Mouse (Mus musculus): ENCODE data around the gene Slc2a1. TPM values are rescaled to one million over a fixed set of nuclear protein-coding genes. Genes with fewer than 3 reads are reported as not detected.
A peak's percentile ranks its signal among the peaks of the same experiment; 100 is the strongest.

The Slc2a1 gene
- total and polyA plus RNA-seq, 3 experiments = 33.4 to 64.9 (median 46.2) TPM

DNA sequence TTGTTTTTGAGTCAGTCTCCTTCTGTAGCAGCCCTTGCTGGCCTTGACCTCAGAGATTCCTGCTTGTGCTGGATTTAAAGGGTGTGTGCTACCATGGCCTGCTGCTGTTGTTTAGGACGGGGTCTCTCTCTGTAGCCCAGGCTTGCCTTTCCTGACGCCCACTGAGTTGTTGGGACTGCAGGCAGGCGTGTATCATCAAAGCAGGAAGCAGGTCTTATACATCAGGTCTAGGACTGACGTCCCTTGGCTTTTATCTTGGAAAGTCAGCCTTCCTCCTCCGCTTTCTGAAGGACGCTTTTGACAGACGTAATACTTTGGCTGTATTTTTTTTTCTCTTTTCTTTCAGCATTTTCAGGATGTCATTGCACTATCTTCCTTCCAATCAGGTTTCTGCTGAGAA, 57.4 kb downstream of the Slc2a1 start:
- H3K27ac ChIP-seq (ENCODE audit: insufficient read depth, low read depth) = no peak overlapping the region
- peaks cover 15 to 28% of the 10 kb centered on the region in 2 experiments for H3K36me3 ChIP-seq (replicated peaks in 1 of 2; ENCODE audit: control insufficient read depth in 1 of 2, insufficient read depth in 1 of 2, low read length in 1 of 2)
- no peaks in the 10 kb centered on the region for H3K27me3 ChIP-seq (replicated peaks)
- H3K9ac ChIP-seq (ENCODE audit: insufficient read depth, low read depth) = no peak overlapping the region
- H3K4me1 ChIP-seq (ENCODE audit: control insufficient read depth in 1 of 2, insufficient read depth in 2 of 2) = no peaks in the 10 kb centered on the region
- no peaks in the 10 kb centered on the region for H3K9me3 ChIP-seq (replicated peaks; ENCODE audit: low read length)
- H3K79me2 ChIP-seq (replicated peaks; ENCODE audit: control insufficient read depth, extremely low read depth, insufficient read depth, poor library complexity, severe bottlenecking) = no peaks in the 10 kb centered on the region
- dilution Hi-C loops (cut with MboI; ENCODE audit: extremely low pct_ligation_motif_present, extremely low pct_unique_long_range_greater_than_20kb, low sequenced_read_pairs) = no loop called here
- TF ChIP-seq IRF4 (IDR thresholded peaks at IDR 0.05; ENCODE audit: low read depth, low read length) (no peak), MEF2A (IDR thresholded peaks at IDR 0.05; ENCODE audit: borderline replicate concordance, low read depth, low read length) (no peak), SMC3 (IDR thresholded peaks at IDR 0.05; ENCODE audit: low read depth, low read length) (no peak), TBP (conservative IDR thresholded peaks at IDR 0.05; ENCODE audit: low read depth, low read length) (no peak), CHD1 (IDR thresholded peaks at IDR 0.05; ENCODE audit: low read depth, low read length) (no peak), POLR2A (IDR thresholded peaks at IDR 0.05; ENCODE audit: low read depth, low read length) (no peak), NELFE (IDR thresholded peaks at IDR 0.05; ENCODE audit: low read depth, low read length) (no peak), MYC (IDR thresholded peaks at IDR 0.05; ENCODE audit: low read depth, low read length) (no peak), PAX5 (IDR thresholded peaks at IDR 0.05; ENCODE audit: low read length) (no peak), SIN3A (IDR thresholded peaks at IDR 0.05; ENCODE audit: low read length) (no peak), USF2 (conservative IDR thresholded peaks at IDR 0.05; ENCODE audit: low read depth, low read length) (no peak), EP300 (IDR thresholded peaks at IDR 0.05; ENCODE audit: low read length) (no peak), ZNF384 (IDR thresholded peaks at IDR 0.05; ENCODE audit: low read depth, low read length) (no peak), HCFC1 (IDR thresholded peaks at IDR 0.05; ENCODE audit: low read depth, low read length) (no peak)
- no peak for DNase-seq (ENCODE audit: extremely low read depth)
- in situ Hi-C loops (cut with MboI; ENCODE audit: low pct_ligation_motif_present, low pct_unique_long_range_greater_than_20kb, low sequenced_read_pairs) = no loop called here
- no peak overlapping the region for H3K4me3 ChIP-seq (replicated peaks in 1 of 3; ENCODE audit: low read depth in 2 of 3, low read length in 2 of 3, poor library complexity in 1 of 3)
- no peak overlapping the region for H3K4me2 ChIP-seq (ENCODE audit: insufficient read depth, low read depth, poor library complexity, severe bottlenecking)

DNA sequence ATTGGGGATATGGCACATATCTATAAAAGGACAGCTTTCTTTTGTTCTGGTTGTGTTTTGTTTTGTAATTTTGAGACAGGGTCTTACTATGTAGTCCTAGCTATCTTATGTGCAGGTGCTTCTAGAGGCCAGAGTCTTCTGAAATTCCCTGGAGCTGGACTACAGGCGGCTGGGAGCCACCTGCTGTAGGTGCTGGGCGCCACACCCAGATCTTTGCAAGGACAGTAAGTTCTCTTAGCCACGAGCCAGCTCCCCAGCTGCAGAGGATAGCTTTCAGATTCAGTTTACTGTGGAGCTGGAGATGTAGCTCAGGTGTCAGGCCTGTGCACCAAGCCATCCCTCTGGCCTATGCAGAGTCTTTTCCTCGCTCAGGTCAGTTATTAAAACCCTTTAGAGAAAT, 58.6 kb downstream of the Slc2a1 start:
- Histone ChIP-seq H3K9ac (ENCODE audit: insufficient read depth, low read depth) (no peak overlapping the region), H3K4me1 (ENCODE audit: control insufficient read depth in 1 of 2, insufficient read depth in 2 of 2) (no peaks in the 10 kb centered on the region), H3K27ac (ENCODE audit: insufficient read depth, low read depth) (no peak overlapping the region), H3K4me2 (ENCODE audit: insufficient read depth, low read depth, poor library complexity, severe bottlenecking) (no peak overlapping the region), H3K79me2 (replicated peaks; ENCODE audit: control insufficient read depth, extremely low read depth, insufficient read depth, poor library complexity, severe bottlenecking) (no peaks in the 10 kb centered on the region), H3K36me3 (replicated peaks in 1 of 2; ENCODE audit: control insufficient read depth in 1 of 2, insufficient read depth in 1 of 2, low read length in 1 of 2) (peaks cover 15 to 35% of the 10 kb centered on the region in 2 experiments), H3K9me3 (replicated peaks; ENCODE audit: low read length) (no peaks in the 10 kb centered on the region), H3K4me3 (replicated peaks in 1 of 3; ENCODE audit: low read depth in 2 of 3, low read length in 2 of 3, poor library complexity in 1 of 3) (no peak overlapping the region), H3K27me3 (replicated peaks) (no peaks in the 10 kb centered on the region)
- in situ Hi-C loops (cut with MboI; ENCODE audit: low pct_ligation_motif_present, low pct_unique_long_range_greater_than_20kb, low sequenced_read_pairs) (no loop called here), dilution Hi-C loops (cut with MboI; ENCODE audit: extremely low pct_ligation_motif_present, extremely low pct_unique_long_range_greater_than_20kb, low sequenced_read_pairs) (no loop called here)
- TF ChIP-seq USF2 (conservative IDR thresholded peaks at IDR 0.05; ENCODE audit: low read depth, low read length) (no peak), RAD21 (IDR thresholded peaks at IDR 0.05; ENCODE audit: low read depth, low read length) (peak; percentile 3), SMC3 (IDR thresholded peaks at IDR 0.05; ENCODE audit: low read depth, low read length) (peak; percentile 56), CTCF (conservative IDR thresholded peaks at IDR 0.05 in 1 of 2, IDR thresholded peaks at IDR 0.05 in 1 of 2; ENCODE audit: low read depth in 2 of 2, low read length in 2 of 2) (peak in 1 of 2 experiments; percentile 46; a peak in 2 of 4 replicates), KAT2A (IDR thresholded peaks at IDR 0.05; ENCODE audit: insufficient replicate concordance, low read length) (no peak), IRF4 (IDR thresholded peaks at IDR 0.05; ENCODE audit: low read depth, low read length) (no peak), ZC3H11A (IDR thresholded peaks at IDR 0.05; ENCODE audit: low read depth, low read length) (no peak), POLR2AphosphoS2 (IDR thresholded peaks at IDR 0.05; ENCODE audit: low read depth, low read length) (no peak), TCF12 (IDR thresholded peaks at IDR 0.05; ENCODE audit: low read depth, low read length) (no peak), BHLHE40 (IDR thresholded peaks at IDR 0.05; ENCODE audit: low read depth, low read length) (no peak), NELFE (IDR thresholded peaks at IDR 0.05; ENCODE audit: low read depth, low read length) (no peak), USF1 (IDR thresholded peaks at IDR 0.05; ENCODE audit: low read depth, low read length) (no peak)
- DNase-seq (ENCODE audit: extremely low read depth) = no peak

All from CH12.LX (cell line).